Mouse (Mus musculus) ES-Bruce4 (cell line): ENCODE measurements at regions not wholly inside any gene's neighbourhood (a gene's known extent, or its start where the extent isn't known, plus 50 kb on each side); places are given as distances from the start of the nearest gene placed in this dataset.

Experiments
- CTCF ChIP-seq: IDR thresholded peaks from one replicate; pipeline ENCODE4 v1.8.1; 2011; ENCODE audit warnings: low read depth, low read length
- EP300 ChIP-seq: IDR thresholded peaks from 2 replicates; pipeline ENCODE4 v1.6.1; 2011; ENCODE audit warnings: low read depth, low read length; ENCODE audit not compliant: insufficient read depth
- POLR2A ChIP-seq: IDR thresholded peaks from one replicate; pipeline ENCODE4 v1.8.1; 2011; ENCODE audit warnings: low read length; ENCODE audit not compliant: insufficient read depth

DNA sequence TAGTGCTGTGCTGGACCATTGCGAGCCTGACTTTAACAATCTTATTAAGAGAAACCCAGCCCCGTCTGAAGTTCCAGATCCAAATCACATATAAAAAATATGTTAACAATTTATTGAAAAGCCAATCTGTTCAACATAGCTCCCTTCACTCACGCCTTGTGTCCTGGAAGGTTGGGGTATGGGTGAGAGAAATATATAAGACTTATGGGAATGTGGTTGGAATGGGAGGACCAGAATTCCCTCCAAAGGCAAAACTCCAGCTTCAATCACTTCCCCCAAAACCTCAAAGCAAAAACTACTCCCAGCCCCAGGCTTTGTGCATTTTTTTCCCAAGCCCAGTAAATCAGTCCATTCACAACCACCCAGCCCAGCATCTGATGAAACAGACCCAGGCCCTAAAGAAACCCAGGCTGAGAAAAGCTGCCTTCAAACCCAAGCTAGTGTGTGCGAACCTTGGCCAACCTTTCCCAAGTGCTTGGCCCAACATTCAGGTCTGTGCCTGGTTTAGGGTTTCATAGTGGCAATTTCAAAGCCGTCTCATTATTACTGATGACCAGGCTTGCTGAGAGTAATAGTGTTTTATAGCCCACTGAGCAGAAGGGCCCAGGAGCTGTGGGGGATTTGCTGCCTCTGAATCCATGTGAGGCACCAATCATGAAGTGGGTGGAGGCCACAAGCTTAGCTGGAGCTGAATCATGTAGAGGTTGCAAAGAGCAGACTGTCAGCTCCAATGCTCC is 517.0 kb downstream of the Bnc2 start:
- TF ChIP-seq EP300: no peak
- TF ChIP-seq CTCF: no peak
- no peak for TF ChIP-seq POLR2A
